Mouse (Mus musculus) cerebellum, postnatal 14 days (tissue): ENCODE measurements at regions not wholly inside any gene's neighbourhood (a gene's known extent, or its start where the extent isn't known, plus 50 kb on each side); places are given as distances from the start of the nearest gene placed in this dataset.

ENCODE experiments used
- DNase-seq, 2 experiments: peaks; one replicate each; pipeline ENCODE4 v3.0.0; 2021; ENCODE audit warnings: mixed read lengths in 2 of 2

GRCm38 (mm10) chr7:115382876-115383275, 639.4 kb downstream of the Insc start:
- no peak for DNase-seq

- DNase-seq = no peak
Observed at GRCm38 (mm10) chr7:115388874-115389273, 645.4 kb downstream of the Insc start.

- DNase-seq = no peak
Observed at GRCm38 (mm10) chr7:115392520-115392919, 646.1 kb downstream of the Sox6 start.

GRCm38 (mm10) chr7:115398202-115398601, 640.4 kb downstream of the Sox6 start:
- no peak for DNase-seq

GRCm38 (mm10) chr7:115399461-115399860, 639.1 kb downstream of the Sox6 start:
- no peak for DNase-seq

- no peak for DNase-seq
Observed at GRCm38 (mm10) chr7:115407889-115408288, 630.7 kb downstream of the Sox6 start.

- DNase-seq = no peak
Observed at GRCm38 (mm10) chr7:115408915-115409314, 629.7 kb downstream of the Sox6 start.

- DNase-seq = no peak
Observed at GRCm38 (mm10) chr7:115410501-115411230, 627.9 kb downstream of the Sox6 start.

GRCm38 (mm10) chr7:115411456-115411855, 627.1 kb downstream of the Sox6 start:
- peak; percentile 21 to 35 for DNase-seq

- no peak for DNase-seq
Observed at GRCm38 (mm10) chr7:115415147-115415561, 623.4 kb downstream of the Sox6 start.
